Mouse (Mus musculus) layer of hippocampus, postnatal 14 days (tissue): ENCODE data around the gene Gm4846. TPM values are rescaled to one million over a fixed set of nuclear protein-coding genes. Genes with fewer than 3 reads are reported as not detected.
"Not testable (repeated sequence)": the region's sequence is repeated elsewhere in the genome, so short reads cannot be mapped to it uniquely, and the experiment has no call there.

Source experiments
- DNase-seq, 2 experiments: peaks; one replicate each; pipeline ENCODE4 v3.0.0; 2021 to 2022; ENCODE audit warnings: low spot score in 2 of 2, mixed read lengths in 1 of 2
- long read RNA-seq, 2 experiments: library from polyadenylated mRNA; stranded (forward); transcript quantifications; one replicate each; pipeline ENCODE4 v2.0.0; 2021
- total RNA-seq, 2 experiments: library from RNA; stranded (reverse); gene quantifications; 2 replicates each; pipeline ENCODE4 v1.2.3; 2021

Gm4846 gene
- not detected for total RNA-seq
- long read RNA-seq, experiment 1, result 0 reads
- long read RNA-seq, experiment 2, result 0 reads

DNA sequence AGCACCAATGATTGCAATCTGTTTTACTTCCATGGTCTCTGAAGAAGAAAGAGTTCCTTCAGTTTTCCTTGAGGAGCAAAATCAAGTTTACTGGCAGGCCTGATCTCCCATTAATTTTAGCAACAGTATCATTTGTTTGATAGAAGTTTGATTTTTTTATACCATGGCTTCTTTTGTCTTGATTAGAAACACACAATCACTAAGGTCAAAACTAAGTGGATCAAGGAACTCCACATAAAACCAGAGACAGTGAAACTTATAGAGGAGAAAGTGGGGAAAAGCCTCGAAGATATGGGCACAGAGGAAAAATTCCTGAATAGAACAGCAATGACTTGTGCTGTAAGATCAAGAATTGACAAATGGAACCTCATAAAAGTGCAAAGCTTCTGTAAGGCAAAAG is at the start of gene Gm4846:
TSS of gene Gm4846 (minus strand) at position 101 of the 400 bp plus-strand sequence.
- not testable (repeated sequence) for DNase-seq

DNA sequence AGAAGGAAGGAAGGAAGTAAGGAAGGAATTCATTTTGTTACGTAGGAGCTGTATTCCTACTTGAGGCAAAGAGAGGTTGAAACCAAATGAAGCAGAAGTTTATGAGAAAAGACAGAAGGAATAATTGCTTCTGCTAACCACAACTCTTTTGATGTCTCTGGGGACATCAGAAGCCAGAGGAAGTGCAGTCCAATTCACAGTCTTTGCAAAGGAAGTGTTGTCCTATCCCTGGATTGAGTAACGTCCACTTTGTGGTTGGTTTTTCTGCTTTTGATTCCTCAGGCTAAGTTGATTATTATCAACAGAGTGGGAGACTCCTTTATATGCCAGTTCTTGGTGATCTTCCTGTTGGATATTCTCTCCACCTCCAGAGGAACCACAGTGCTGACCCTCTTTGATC is 34.1 kb upstream of the Gm4846 start:
- DNase-seq, result not testable (repeated sequence)

DNA sequence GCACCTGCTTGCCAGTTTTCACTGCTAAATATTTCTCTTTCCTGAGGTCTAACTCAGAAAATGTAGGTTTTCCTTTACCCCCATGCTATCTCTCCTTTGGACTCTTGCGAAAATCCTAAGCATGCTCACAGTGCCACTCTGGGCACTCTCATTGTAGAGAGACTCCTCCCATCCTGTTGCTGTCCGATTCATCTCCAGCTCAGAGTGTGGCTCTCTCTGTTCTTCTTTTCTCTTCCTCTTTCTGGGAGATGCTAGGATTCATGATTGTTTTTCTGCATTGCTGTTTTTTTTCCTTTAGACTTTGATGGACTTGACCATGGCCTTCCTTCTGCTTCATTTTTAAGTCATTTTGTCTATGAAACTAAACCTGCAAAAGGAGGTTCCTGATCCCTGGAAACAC is 27.3 kb upstream of the Gm4846 start:
- DNase-seq, result not testable (repeated sequence)

DNA sequence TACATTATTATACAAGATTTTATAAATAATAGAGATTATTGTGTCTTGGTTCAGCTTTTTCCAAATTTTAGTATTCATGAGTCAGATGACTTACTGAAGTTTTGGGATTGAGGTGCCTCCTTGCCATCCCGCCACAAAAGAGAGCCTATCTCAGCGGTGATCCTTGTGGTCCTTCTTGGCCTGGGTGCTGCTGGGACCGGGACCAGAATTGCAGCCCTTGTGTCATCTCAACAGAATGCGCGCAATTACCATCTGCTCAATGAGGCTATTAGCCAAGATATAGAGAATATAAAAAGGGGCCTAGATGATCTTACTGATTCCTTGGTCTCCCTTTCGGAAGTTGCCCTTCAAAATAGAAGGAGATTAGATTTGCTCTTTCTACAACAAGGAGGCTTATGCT is 22.2 kb upstream of the Gm4846 start:
- not testable (repeated sequence) for DNase-seq

DNA sequence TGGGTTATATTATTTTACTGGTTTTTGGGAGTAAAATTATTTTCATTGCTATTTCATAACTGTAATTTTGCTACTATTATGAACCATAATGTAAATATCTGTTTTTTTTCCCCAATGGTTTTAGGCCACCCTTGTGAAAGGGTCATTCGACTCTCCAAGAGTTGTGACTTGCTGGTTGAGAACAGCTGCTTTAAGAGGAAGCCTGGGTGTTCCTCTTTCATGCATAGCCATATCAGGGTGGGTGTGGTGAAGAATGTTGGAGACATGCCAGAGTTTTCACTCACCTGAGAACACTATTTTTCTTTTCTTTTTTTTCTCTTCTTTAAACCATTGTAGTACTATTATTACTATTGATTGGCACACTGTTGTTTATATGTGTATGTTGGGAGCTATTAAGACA is 19.2 kb upstream of the Gm4846 start:
- no peak for DNase-seq

DNA sequence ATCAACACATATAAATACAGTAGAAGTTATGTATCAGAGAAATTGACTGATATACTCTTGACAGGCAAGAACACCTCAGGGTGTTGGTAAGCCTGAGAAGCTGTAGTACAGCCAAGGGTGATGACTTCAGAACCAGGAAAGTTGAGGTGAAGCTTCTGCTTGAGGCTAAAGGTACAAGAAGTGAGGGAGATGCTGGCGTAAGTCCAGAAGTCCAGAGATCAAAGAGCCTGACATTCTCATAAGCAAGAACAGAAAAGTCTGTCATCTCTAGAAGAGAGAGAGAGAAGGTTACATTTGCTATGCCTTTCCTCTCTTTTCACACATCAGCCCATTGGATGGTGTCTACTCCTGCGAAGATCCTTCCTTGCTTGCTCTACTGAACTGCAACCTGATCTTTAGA is 6.8 kb upstream of the Gm4846 start:
- not testable (repeated sequence) for DNase-seq

DNA sequence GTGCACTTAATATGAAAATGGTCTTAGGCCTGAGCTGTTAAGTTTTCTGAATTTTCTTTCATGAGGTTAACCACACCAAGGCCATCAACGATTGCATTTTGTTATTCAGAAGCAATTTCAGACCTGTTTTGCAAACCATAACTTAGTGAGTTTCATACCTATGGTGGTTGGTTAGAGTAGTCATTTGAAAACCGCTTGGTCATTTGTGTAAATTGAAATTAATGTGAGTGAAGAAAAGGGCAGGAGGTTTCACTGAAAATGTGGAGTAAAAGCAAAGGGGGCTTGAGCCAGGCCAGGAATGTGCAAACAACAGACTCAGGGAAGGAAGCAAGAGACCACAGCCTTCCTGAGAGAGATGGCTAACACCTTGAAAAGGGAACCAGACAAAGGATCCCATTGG is 17.9 kb downstream of the Gm4846 start:
- no peak for DNase-seq

DNA sequence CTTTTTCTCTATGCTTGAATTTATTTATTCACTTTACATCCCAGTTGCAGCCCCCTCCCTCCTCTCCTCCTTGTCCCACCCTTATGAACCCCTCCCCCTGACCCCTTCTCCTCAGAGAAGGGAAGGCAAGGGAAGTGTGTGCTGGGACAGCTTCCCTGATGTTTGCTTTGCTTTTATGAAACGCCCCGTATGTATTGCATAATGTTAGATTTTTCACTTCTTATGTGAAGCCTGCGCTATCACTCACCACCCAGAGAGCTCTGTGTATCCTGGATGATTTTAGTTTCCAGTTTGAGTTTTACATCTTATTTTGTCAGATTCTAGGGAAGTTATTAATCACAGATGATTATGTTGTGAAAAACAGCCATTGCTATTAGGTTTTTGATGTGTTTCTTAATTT is 30.2 kb downstream of the Gm4846 start:
- DNase-seq, result no peak

DNA sequence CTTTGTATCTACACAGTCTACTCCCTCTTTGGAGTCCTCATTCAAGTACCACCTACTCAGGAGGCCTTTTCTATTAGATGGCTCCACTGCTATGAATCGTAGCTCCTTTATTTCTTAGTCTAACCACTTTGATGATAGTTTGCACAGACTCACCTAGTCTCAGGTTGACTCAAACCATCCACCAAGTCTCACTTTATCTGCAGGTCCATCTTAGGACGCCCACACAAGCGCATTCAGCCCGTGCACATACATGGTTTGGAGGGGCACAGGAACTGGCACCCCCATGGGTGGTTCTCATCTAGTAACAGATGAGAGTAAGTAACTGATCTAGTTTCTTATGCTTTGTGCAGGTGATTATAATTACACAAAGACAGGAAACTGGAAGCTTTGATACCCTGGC is 34.8 kb downstream of the Gm4846 start:
- DNase-seq, result no peak

DNA sequence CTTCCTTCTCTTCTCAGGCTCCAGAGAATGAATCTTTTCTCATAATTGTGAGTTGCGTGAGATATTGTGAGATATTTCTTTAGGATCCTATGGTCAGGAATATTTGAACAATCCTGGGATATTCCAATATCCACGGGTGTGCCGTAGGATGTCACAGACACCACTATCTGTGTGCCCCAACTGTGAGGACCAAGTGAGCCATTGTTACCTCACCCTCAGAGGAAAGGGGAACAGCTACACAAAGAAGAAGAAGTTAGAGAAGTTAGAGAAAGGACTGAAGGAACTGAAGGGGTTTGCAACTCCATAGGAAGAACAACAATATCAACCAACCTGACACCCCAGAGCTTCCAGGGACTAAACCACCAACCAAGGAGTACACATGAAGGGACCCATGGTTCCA is 55.4 kb downstream of the Gm4846 start:
- DNase-seq, result no peak

DNA sequence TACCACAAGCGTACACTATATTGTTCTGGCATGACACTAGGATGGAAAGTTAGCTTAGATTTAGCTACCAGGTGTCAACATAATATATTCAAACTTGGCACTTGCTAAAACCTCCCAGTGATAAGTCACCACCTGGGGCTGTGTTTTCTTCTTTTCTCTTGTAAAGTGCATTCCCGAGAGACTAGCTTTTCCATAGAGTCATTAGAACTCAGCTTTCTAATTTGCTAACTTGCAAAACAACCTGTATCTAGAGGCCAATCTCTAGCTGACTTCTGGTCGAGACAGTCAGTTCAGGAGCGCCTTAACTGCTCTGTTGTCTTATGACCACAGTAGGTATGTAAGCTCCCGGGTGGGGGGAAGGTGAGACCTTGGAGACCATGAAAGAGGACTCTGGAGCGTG is 58.0 kb downstream of the Gm4846 start:
- no peak for DNase-seq

Other genes with a start within 250 kb of the Gm4846 start
- gene Ildr2, start 243.4 kb downstream of the Gm4846 start, total RNA-seq, result 10 to 100 TPM; 83.5 to 92.3 TPM
- gene Tada1, start 118.5 kb downstream of the Gm4846 start, total RNA-seq, result 10 to 100 TPM; 36.1 to 38.9 TPM
- gene Pogk, start 87.7 kb downstream of the Gm4846 start, total RNA-seq, result 10 to 100 TPM; 28.8 to 29.4 TPM
- gene Gm4847, start 150.1 kb upstream of the Gm4846 start, total RNA-seq, result not detected
- gene Fmo9, start 184.3 kb upstream of the Gm4846 start, total RNA-seq, result not detected